Mouse (Mus musculus) heart, postnatal 14 days (tissue): ENCODE data around the gene Efemp2. TPM values are rescaled to one million over a fixed set of nuclear protein-coding genes. Genes with fewer than 3 reads are reported as not detected.
"Not testable (repeated sequence)": the region's sequence is repeated elsewhere in the genome, so short reads cannot be mapped to it uniquely, and the experiment has no call there.

Experiments used
- DNase-seq, 2 experiments: peaks; one replicate each; pipeline ENCODE4 v3.0.0; 2021 to 2022
- intact Hi-C: fragments of 180-260 bp; cut with DNase I; formaldehyde crosslinking; loops from one replicate; pipeline ENCODE4 v1.15.1; 2025
- total RNA-seq, 2 experiments: library from RNA; stranded (reverse); gene quantifications; 2 replicates each; pipeline ENCODE4 v1.2.3; 2021

Efemp2 gene
- total RNA-seq, 2 experiments from 2014 or later, result 17.9 to 18.3 TPM

GRCm38 (mm10) chr19:5490898-5491708, 17.3 kb downstream of the Efemp2 start:
- peak; percentile 83 to 88 for DNase-seq
- intact Hi-C loops, result loop anchor here (10.0 kb wide), 1 partner anchor 854 kb away; the partner anchor contains the start of gene Map4k2

DNA sequence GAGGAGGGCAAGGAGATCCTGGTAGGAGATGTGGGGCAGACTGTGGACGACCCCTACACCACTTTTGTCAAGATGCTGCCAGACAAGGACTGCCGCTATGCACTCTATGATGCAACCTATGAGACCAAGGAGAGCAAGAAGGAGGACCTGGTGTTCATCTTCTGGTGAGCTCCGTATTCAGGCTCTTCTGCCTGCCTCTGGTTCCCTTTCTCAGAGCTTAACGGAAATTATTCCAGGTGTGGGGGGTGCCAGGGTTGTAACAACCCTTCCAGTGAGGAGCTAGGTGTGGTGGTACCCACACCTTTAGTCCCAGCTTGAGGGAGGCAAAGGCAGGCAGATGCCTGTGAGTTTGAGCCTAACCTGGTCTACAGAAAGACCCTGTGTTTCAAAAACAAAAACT, 18.9 kb downstream of the Efemp2 start:
- no peak for DNase-seq
- intact Hi-C loops, result loop anchor here (2.0 to 10.0 kb wide), 2 partner anchors 18 to 852 kb away; partner anchors contain the start of genes Map4k2 and Snx32

- not testable (repeated sequence) for DNase-seq
- intact Hi-C loops, result loop anchor here (2.0 to 10.0 kb wide), 2 partner anchors 17 to 851 kb away; partner anchors contain the start of genes Map4k2 and Snx32
These were observed 19.6 kb downstream of the Efemp2 start for GRCm38 (mm10) chr19:5493301-5493721.

DNA sequence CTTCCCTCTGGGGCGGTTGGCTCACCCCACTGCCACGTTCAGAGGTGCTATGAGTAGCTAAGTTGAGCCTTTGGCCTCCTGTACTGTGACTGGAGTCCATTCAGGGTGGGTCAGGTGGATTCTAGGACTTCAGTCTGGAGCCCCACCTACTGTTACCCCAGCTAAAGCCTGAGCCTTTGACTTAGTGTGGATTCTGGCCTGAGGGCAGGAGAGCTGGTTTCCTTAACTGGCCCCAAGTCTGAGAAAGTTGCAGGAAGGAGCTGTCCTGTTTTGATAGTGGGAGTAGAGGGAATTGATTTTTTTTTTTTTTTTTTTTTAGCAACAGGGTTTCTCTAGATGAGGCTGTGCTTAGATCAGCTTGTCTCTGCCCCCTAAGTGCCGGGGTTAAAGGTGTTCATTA, 20.6 kb downstream of the Efemp2 start:
- no peak for DNase-seq
- intact Hi-C loops, result loop anchor here (10.0 kb wide), 1 partner anchor 850 kb away; the partner anchor contains the start of gene Map4k2

DNA sequence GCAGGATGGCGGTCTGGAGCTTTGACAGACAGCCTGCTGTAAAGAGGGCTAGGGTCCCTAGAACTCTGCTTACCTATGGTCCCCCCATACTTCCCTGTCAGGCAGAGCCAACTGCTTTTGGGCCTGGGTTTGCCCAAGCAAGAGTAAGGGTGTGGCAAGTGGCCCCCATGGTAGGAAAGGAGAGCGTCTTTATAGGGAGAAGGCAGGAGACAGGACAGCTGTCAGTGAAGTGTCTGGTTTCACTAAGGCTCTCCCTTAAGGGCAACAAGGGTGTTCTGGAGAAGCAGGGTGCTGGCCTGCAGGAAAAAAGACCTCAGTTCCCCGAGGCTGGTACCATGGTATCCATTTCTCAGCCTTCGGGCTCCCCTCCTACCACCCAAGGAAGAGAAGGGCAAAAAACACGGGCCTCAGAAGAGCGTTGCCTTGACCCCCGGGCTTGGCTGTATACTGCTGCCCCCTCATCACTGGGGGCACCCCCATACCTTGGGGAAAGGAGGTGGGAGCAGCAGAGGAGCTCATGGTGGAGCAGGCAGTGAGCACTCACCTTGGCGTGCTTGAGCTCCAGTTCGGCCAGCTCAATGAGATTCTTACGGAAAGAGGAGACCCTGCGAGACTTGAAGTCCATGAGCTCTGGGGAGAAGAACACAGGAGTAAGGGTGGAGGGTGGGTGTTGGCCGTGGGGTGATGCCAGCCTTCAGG, 21.7 kb downstream of the Efemp2 start:
- intact Hi-C loops, result loop anchor here (10.0 kb wide), 1 partner anchor 849 kb away; the partner anchor contains the start of gene Map4k2
- DNase-seq, result no peak

- intact Hi-C loops, result loop anchor here (10.0 kb wide), 1 partner anchor 849 kb away; the partner anchor contains the start of gene Map4k2
- no peak for DNase-seq
These were observed 22.3 kb downstream of the Efemp2 start for GRCm38 (mm10) chr19:5496052-5496370.

DNA sequence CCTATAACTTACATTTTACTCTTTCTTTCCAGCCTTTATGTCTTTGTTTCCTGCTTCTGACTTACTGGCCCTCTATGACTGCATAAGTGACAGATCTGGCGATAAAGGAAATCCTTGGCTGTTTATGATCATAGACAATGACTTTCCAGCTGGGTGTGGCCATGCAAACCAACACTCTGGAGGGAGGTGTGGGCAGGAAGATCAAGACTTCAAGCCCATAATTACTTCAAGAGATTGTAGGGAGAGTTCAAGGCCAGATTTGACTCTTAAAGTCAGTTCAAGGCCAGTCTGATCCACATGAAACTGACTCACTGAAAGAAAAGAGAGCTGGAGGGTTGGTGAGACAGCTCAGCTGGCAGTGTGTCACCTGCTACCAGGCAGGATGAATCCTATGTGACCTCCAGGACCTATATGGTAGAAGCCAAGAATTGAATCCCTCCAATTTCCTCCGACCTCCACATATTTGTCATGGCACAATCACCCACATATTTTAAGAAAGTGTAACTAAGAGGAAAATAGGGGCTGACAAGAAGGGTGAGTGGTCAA, 26.6 kb downstream of the Efemp2 start:
- intact Hi-C loops, result no loop called here
- DNase-seq, result no peak

- intact Hi-C loops, result no loop called here
- no peak for DNase-seq
These were observed 29.9 kb downstream of the Efemp2 start, which contains the start of gene 1700020D05Rik for GRCm38 (mm10) chr19:5503687-5504086. 1700020D05Rik (minus strand) TSS chr19:5503787.

DNA sequence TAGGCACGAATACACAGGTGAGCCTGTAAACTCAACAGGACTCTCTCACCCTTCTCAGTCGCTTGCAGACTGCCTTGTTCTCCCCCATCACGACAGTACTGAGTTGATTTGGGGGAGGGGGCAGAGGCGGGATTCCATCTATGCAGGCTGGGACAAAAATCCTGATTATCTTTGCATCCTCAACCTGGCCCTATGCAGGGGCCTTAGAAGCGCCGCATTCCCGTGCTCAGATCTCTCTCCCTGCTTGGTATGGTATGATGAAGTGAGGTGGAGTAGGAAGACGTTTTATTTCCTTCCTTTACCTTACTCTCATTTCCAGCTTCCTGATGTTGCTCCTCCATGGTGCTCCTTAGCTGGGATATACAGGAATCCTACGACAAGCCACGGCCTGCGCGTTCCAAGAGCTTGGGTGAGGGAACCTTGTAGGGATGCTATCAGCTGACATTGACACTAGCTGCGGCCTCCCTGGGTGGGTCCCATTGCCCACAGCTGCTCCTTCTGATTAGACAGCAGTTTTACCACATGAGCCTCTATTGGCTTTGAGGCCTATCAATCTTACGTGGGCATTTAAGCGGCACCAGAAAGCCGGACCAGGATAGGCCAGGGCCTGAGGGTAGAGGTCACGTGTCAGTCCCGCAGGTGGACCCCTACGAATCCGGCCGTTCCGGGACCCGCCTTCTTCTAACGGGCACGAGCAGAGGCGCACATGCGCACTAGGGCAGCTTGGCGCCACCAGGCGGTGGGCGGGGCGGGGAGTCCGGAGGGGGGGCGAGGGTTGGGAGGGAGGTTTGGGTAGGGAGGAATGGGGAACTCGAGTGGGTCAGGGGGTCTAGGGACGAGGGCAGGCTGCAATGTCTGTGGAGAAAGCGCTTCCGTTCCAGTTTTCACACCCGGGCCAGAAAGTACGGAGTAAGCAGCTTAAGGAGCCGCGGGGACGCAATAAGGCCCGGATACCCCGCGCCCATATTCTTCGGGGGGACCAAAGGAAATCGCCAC, 36.6 kb downstream of the Efemp2 start, which contains the start of gene Snx32:
Snx32 (minus strand) TSS at position 508 of the 996 bp plus-strand sequence.
- intact Hi-C loops, result loop anchor here (2.0 kb wide), 1 partner anchor 18 kb away; no protein-coding TSS in a partner anchor
- DNase-seq, result peak; percentile 96

GRCm38 (mm10) chr19:5511074-5511632, 37.4 kb downstream of the Efemp2 start:
- no peak for DNase-seq
- intact Hi-C loops, result loop anchor here (2.0 kb wide), 1 partner anchor 18 kb away; no protein-coding TSS in a partner anchor

- DNase-seq, result peak in 1 of 2 experiments; percentile 16
- intact Hi-C loops, result no loop called here
These were observed 38.6 kb downstream of the Efemp2 start for GRCm38 (mm10) chr19:5512091-5513004.

DNA sequence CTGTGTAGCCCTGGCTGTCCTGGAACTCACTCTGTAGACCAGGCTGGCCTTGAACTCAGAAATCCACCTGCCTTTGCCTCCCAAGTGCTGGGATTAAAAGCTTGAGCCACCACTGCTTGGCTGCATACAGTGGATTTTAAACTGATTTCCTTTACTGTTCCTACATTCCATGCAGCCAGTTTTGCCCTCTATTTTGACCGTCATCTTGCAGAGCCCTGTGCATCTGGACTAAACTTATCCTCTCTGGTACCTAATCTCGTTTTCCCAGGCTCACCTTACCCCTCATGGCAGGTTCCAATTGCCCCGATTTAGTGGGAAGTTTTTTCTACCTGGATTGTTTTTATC, 39.2 kb downstream of the Efemp2 start:
- intact Hi-C loops, result no loop called here

DNA sequence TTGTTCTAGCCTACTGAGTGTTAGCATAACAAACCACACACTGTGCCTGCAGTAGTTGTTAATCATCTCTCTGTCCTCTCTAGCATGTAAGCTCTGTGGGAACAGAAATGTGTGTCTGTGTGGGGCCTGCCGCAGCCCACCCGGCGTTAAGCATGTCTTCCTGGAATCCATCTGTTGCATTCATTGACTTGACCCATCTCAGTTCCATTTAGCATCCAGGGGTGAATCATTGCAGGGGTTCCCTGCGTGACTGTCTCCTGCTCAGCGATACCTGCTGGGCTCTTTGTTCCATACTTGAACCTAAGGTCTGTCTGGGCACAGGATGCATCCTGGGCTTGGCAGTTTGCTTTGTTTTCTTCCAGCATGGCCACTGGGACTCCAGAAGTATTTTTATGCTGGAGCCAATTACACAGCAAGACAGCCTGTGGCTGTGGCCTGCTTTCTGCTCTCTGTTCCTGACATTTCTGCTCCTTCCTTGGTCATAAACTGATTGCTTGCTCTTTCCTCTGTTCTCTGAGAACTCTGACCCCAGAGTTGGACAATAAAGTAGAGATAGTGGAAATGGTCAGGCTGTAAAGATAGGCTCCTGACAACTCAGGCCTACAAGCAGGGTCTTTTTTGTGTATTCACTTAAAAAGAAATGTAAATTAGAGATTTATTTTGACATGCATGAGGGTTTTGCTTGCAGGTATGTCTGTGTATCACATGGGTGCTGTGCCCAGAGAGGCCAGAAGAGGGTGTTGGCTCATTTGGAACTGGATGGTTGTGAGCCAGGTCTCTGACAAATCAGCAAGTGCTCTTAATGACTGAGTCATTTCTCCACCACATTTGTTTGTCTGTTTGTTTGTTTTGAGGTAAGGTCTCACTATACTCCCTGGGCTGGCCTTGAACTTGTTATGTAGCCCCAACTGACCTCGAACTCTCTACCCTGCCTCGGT, 42.4 kb downstream of the Efemp2 start:
- no peak for DNase-seq
- intact Hi-C loops, result no loop called here

More for the DNA sequence above, 39.2 kb downstream of the Efemp2 start:
- DNase-seq, result no peak

DNA sequence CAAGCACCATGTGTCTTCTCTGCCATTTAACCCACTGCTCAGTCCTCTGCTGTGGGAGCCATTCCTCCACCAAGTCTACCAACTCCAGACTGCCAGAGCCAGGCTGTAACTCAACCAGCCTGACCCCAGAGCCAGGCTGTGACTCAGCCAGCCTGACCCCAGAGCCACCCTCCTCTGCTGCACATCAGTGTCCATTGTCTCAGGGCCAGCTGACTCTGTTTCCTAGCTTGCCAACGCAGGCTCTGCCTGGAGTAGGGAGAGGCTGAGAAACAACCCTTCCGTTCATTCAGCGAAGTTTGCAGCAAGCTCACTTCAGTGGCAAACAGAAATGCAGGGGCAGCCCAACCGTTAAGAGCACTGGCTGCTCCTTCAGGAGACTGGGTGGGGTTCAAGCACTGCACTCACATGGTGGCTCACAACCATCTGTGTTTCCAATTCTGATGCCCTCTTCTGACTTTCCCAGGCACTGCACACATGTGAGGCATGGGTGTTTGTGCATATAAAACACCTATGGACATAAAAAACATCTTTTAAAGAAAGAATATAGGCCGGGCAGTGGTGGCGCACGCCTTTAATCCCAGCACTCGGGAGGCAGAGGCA, 43.3 kb downstream of the Efemp2 start:
- DNase-seq, result no peak
- intact Hi-C loops, result no loop called here

DNA sequence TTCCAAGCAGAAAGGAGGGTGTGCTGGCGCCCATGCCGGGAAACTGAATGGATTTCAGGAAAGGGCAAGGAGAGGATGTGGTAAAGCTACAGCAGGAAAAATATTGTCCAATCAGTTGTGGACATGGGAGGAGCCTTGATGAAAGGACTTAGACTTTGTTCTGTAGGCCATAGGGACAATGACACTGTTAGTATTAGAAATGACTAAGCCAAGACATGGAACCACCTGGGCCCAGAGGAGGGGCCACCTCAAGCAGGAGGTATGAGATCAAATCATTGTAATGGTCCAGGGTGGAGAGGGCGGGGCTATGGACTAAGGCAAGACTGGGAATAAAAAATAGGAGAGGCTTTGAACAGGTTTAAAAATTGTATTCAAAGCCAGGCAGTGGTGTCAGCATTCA, 45.0 kb downstream of the Efemp2 start:
- no peak for DNase-seq
- intact Hi-C loops, result no loop called here

DNA sequence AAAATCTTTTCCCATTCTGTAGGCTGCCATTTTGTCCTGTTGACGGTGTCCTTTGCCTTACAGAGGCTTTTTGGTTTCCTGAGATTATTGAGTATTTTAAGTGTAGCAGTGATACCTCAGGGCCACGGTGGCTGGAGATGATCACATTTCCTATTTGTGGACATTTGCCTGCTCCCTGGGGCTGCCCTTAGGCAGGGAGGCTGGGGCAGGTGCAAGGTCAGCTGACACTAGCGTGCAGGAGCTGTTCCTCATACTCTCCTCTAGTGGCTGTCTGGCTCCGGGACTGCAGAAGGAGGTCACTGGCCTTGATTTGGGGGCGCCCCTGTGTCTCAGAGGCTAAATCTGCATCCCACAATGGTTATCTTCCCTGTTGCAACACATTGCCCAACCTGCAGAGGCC, 51.5 kb downstream of the Efemp2 start:
- intact Hi-C loops, result loop anchor here (10.0 kb wide), 1 partner anchor 360 kb away; no protein-coding TSS in a partner anchor
- no peak for DNase-seq
